Mouse (Mus musculus) embryo, embryonic 11.5 days (tissue): ENCODE data around the gene Zfp609.

Experiments used
- DNase-seq: peaks from one replicate; pipeline ENCODE4 v3.0.0-alpha.2; 2012; ENCODE audit warnings: low read depth, low spot score

The Zfp609 gene

GRCm38 (mm10) chr9:65827344-65828015, at the start of gene Zfp609:
TSS of gene Zfp609 (minus strand) at chr9:65827564.
- peak; percentile 90 for DNase-seq

DNA sequence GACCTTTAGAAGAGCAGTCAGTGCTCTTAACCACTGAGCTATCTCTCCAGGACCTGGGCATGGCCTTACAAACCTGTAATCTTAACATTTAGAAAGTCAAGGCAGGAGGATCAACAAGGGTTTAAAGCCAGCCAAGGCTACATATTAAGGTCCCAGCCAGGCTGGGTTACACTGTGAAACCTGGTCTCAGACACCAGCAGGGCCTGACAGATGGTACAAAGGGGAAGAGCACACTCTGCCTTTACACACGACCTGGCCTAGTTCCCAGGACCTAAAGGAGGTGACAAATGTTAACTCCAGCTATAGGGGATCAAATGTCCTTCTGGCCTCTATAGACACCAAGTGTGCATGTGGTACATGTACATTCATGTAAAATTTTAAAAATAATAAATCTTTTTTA, 32.3 kb upstream of the Zfp609 start:
- no peak for DNase-seq

- no peak for DNase-seq
Observed at GRCm38 (mm10) chr9:65850203-65850602, 22.8 kb upstream of the Zfp609 start.

DNA sequence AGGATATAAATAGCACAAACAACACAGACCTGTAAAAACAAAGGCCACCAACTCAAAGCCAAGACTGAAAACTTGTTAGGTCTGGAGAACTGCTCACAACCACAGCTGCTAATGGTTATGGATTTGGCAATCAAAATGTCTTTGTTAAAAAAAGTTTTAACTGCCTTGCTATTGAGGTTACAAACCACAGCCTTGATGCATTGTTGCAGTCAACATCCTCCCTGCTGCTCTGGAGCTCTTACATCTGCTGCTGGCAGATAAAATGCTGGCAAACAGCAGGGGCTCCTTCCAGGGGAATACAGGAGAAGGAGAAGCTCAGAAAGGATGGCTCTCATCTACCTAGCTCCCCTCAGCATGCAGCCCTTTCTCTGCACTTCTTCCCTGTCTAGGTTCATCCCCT, 20.8 kb upstream of the Zfp609 start:
- DNase-seq = no peak

GRCm38 (mm10) chr9:65844421-65845165, 17.2 kb upstream of the Zfp609 start:
- DNase-seq = no peak

- DNase-seq = no peak
Observed at GRCm38 (mm10) chr9:65839841-65840240, 12.5 kb upstream of the Zfp609 start.

DNA sequence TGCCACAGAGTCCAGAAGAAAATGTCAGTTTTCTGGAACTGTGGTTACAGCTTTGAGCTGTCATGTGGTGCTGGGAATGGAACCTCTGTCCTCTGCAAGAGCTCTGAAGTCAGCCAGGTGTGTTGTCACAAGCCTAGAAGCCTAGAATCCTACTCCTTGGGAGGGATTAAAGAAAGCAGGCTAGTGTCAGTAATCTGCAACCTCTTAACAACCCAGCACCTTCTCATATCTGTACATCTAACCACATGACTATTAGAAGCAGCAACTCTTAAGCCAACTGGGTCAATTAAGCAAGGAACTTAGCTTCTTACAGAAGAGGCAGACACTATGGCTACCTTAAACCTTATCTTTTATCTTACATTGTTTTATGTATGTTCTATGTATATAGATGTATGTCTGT, 9.6 kb upstream of the Zfp609 start:
- DNase-seq = no peak

DNA sequence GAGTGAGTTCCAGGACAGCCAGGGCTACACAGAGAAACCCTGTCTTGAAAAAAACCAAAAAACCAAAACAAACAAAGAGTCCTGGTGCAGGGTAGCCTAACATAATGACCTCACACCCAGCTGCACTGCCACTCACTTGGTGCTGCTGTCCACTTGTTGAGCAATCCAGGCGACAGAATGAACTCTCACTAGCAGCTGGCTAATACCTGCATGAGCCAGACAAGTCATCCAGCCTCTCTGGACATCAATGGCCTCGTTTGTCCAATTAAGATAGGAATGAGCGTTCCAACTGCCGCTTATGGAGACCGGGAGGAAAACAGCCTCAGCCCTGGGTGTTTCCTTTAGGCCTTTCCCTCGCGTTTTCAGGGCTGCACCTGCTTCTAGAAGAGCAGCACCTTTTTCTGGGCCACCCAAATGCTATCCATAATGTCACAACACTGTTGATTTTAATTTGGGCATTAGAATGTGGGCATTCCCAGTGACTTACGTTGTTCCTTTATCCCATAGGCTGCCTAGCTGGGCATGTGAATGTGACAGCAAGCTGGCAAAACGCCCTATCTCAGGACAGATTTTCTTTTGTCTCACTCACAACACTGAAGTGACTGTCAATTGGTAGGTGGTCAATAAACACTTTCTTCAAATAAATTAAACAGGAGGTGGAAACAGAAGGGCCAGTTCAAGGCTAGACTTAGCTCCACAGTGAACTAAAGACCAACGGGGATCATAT, 7.4 kb upstream of the Zfp609 start:
- DNase-seq = no peak

DNA sequence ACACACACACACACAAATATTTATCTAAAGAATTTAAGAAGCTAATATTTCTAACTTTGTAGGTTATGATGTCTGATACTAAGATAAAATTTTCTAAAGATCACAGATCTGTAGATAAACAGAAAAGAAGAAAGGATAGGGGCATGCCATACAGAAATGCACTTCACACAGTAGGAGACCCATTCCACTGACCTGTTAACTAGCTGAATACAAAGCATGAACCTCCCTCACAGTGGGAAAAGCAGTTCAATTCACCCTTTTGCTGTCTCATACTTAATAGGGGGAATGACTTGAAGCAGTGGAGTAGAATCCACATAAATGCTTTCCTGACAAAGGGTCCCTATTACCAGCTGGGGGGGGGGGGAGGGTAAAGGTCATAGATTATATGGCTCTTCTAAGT, 6.3 kb upstream of the Zfp609 start:
- no peak for DNase-seq

GRCm38 (mm10) chr9:65833230-65833629, 5.9 kb upstream of the Zfp609 start:
- DNase-seq = no peak

- no peak for DNase-seq
Observed at GRCm38 (mm10) chr9:65832041-65832440, 4.7 kb upstream of the Zfp609 start.

- DNase-seq = no peak
Observed at GRCm38 (mm10) chr9:65831164-65831563, 3.8 kb upstream of the Zfp609 start.

- no peak for DNase-seq
Observed at GRCm38 (mm10) chr9:65830255-65830654, 2.9 kb upstream of the Zfp609 start.

- peak; percentile 26 for DNase-seq
Observed at GRCm38 (mm10) chr9:65829410-65829809, 2.0 kb upstream of the Zfp609 start.

- no peak for DNase-seq
Observed at GRCm38 (mm10) chr9:65828511-65828910, 1.1 kb upstream of the Zfp609 start.

DNA sequence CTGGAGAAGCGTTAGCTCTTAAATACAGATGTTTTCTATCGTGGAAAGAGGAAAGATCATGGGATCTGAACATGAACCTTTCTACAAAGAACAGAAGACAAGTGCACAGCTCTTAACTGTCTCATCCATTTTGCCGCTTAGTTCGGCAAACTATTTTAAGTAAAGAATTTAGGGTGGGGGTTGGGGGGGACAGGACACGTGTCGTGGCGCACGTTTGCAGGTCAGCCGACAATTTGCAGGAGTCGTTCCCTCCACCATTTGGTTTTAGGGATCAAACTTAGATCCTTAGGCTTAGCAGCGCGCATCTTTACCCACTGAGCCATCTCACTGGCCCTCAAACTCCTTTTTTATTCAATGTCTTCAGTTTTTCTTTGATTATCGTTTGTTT, 646 bp upstream of the Zfp609 start:
- DNase-seq = peak; percentile 17

GRCm38 (mm10) chr9:65826588-65827343, 598 bp downstream of the Zfp609 start:
- peak; percentile 24 for DNase-seq

- DNase-seq = peak; percentile 24
Observed at GRCm38 (mm10) chr9:65826226-65826587, 1.2 kb downstream of the Zfp609 start.

- DNase-seq = no peak
Observed at GRCm38 (mm10) chr9:65823716-65824462, 3.5 kb downstream of the Zfp609 start.

DNA sequence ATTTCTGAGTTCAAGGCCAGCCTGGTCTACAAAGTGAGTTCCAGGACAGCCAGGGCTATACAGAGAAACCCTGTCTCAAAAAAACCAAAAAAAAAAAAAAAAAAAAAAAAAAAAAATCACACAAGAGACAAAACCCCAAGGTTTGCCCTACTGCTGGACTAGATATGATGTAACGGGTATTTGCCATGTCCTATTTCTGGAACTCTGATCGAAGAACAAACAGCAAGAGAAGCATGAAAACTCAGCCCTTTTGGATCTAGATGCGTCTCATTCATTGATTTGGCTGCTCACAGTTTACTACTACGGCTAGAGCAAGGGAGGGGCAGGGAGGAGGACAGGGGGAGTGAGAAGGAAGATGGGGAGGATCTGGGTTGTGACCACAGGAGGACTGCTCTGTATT, 5.4 kb downstream of the Zfp609 start:
- no peak for DNase-seq

- DNase-seq = no peak
Observed at GRCm38 (mm10) chr9:65820301-65820700, 7.1 kb downstream of the Zfp609 start.
